Mouse (Mus musculus) small intestine, adult 2 months (tissue): ENCODE results near the gene Cdh4.

Source experiments
- CTCF ChIP-seq: fragments of 200-500 bp; IDR thresholded peaks from 2 replicates; pipeline ENCODE4 v1.5.1; 2012; ENCODE audit warnings: low read depth, mild to moderate bottlenecking, control low read depth, inconsistent platforms, low read length, moderate library complexity, mixed read lengths; ENCODE audit not compliant: insufficient replicate concordance, insufficient read length; ENCODE audit errors: extremely low read depth
- POLR2A ChIP-seq: fragments of 200-500 bp; IDR thresholded peaks from 2 replicates; pipeline ENCODE4 v1.6.1; 2012; ENCODE audit warnings: low read depth, mild to moderate bottlenecking, control low read depth, inconsistent platforms, low read length, moderate library complexity

GRCm38 (mm10) chr2:179852862-179853261 lies 410.6 kb downstream of the Cdh4 start:
- TF ChIP-seq CTCF (no peak), POLR2A (no peak)
